Mouse (Mus musculus): ENCODE measurements around the gene Edf1. TPM values are rescaled to one million over a fixed set of nuclear protein-coding genes. Genes with fewer than 3 reads are reported as not detected.

Edf1 gene
- total and polyA plus RNA-seq, 3 experiments: 188 to 215 (median 202) TPM

DNA sequence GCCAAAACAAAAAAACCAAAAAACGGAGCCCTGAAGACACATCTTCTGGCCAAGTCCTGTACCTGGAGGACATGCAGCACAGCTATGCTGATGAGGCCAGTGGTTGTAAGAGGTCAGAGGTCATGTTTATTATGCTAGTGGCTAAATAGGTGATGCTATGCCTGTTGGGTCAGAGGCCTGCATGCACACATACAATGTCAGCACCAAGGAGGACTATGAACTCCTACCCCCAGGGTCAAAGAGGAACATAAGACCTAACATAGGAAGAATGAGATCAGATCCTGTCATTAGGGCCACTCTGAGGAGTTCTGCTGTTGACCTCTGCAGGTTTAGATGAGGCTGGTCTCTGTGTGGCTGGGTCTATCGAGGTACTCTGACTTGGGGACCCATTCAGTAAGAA lies 42.4 kb downstream of the Edf1 start:
- TF ChIP-seq NRF1 (IDR thresholded peaks at IDR 0.05; ENCODE audit: low read depth, low read length) (no peak), POLR2AphosphoS2 (IDR thresholded peaks at IDR 0.05; ENCODE audit: low read depth, low read length) (no peak), UBTF (IDR thresholded peaks at IDR 0.05; ENCODE audit: low read depth, low read length) (no peak), ELF1 (IDR thresholded peaks at IDR 0.05; ENCODE audit: low read depth, low read length) (no peak), EP300 (IDR thresholded peaks at IDR 0.05; ENCODE audit: low read length) (no peak), USF1 (IDR thresholded peaks at IDR 0.05; ENCODE audit: low read depth, low read length) (no peak), MAX (IDR thresholded peaks at IDR 0.05; ENCODE audit: low read length) (no peak), ZC3H11A (IDR thresholded peaks at IDR 0.05; ENCODE audit: low read depth, low read length) (no peak), JUN (IDR thresholded peaks at IDR 0.05; ENCODE audit: insufficient read depth, low read depth, low read length) (no peak), CTCF (conservative IDR thresholded peaks at IDR 0.05 in 1 of 2, IDR thresholded peaks at IDR 0.05 in 1 of 2; ENCODE audit: low read depth in 2 of 2, low read length in 2 of 2) (no peak), ZNF384 (IDR thresholded peaks at IDR 0.05; ENCODE audit: low read depth, low read length) (no peak), ZMIZ1 (IDR thresholded peaks at IDR 0.05; ENCODE audit: low read depth, low read length) (no peak), RAD21 (IDR thresholded peaks at IDR 0.05; ENCODE audit: low read depth, low read length) (no peak), IRF4 (IDR thresholded peaks at IDR 0.05; ENCODE audit: low read depth, low read length) (no peak)
- Histone ChIP-seq H3K36me3 (replicated peaks in 1 of 2; ENCODE audit: control insufficient read depth in 1 of 2, insufficient read depth in 1 of 2, low read length in 1 of 2) (peaks cover 74 to 94% of the 10 kb centered on the region in 2 experiments), H3K27ac (ENCODE audit: insufficient read depth, low read depth) (no peak overlapping the region), H3K4me2 (ENCODE audit: insufficient read depth, low read depth, poor library complexity, severe bottlenecking) (no peak overlapping the region), H3K4me3 (replicated peaks in 1 of 3; ENCODE audit: low read depth in 2 of 3, low read length in 2 of 3, poor library complexity in 1 of 3) (no peak overlapping the region), H3K9ac (ENCODE audit: insufficient read depth, low read depth) (no peak overlapping the region), H3K4me1 (ENCODE audit: control insufficient read depth in 1 of 2, insufficient read depth in 2 of 2) (peaks cover 2 to 8% of the 10 kb centered on the region in 2 experiments; a peak in 1 of 4 replicates), H3K79me2 (replicated peaks; ENCODE audit: control insufficient read depth, extremely low read depth, insufficient read depth, poor library complexity, severe bottlenecking) (0 out of 2 replicates have a peak, but pooled peaks cover 3% of the 10 kb centered on the region), H3K27me3 (replicated peaks) (no peaks in the 10 kb centered on the region), H3K9me3 (replicated peaks; ENCODE audit: low read length) (no peaks in the 10 kb centered on the region)
- DNase-seq (ENCODE audit: extremely low read depth): no peak
- in situ Hi-C loops (cut with MboI; ENCODE audit: low pct_ligation_motif_present, low pct_unique_long_range_greater_than_20kb, low sequenced_read_pairs) (no loop called here), dilution Hi-C loops (cut with MboI; ENCODE audit: extremely low pct_ligation_motif_present, extremely low pct_unique_long_range_greater_than_20kb, low sequenced_read_pairs) (no loop called here)

DNA sequence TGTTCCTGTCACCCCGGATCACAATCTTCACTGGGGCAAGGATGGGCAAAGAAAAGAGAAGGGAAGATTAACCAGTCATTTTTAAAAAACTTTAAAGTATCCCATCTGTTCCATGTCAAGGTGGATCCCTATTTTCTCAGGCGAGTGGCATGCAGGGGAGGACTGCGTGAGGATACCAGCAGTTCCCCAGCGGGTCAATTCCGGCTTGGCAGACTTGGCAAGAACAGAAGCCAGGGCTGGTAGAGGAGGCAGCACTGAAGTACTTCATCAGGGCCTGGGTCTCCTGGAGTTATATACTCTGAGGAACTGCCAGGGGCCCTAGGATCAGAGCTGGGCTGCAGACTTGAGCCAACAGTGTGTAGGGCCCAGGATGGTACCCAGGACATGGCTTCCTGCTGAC lies 44.9 kb downstream of the Edf1 start:
- in situ Hi-C loops (cut with MboI; ENCODE audit: low pct_ligation_motif_present, low pct_unique_long_range_greater_than_20kb, low sequenced_read_pairs) (no loop called here), dilution Hi-C loops (cut with MboI; ENCODE audit: extremely low pct_ligation_motif_present, extremely low pct_unique_long_range_greater_than_20kb, low sequenced_read_pairs) (no loop called here)
- peaks cover 3 to 23% of the 10 kb centered on the region in 2 experiments for H3K4me1 ChIP-seq (ENCODE audit: control insufficient read depth in 1 of 2, insufficient read depth in 2 of 2)

More for the DNA sequence above, 44.9 kb downstream of the Edf1 start:
- Histone ChIP-seq H3K79me2 (replicated peaks; ENCODE audit: control insufficient read depth, extremely low read depth, insufficient read depth, poor library complexity, severe bottlenecking) (peaks cover 14% of the 10 kb centered on the region), H3K4me3 (replicated peaks in 1 of 3; ENCODE audit: low read depth in 2 of 3, low read length in 2 of 3, poor library complexity in 1 of 3) (no peak overlapping the region), H3K4me2 (ENCODE audit: insufficient read depth, low read depth, poor library complexity, severe bottlenecking) (no peak overlapping the region), H3K9me3 (replicated peaks; ENCODE audit: low read length) (no peaks in the 10 kb centered on the region), H3K27ac (ENCODE audit: insufficient read depth, low read depth) (no peak overlapping the region), H3K27me3 (replicated peaks) (no peaks in the 10 kb centered on the region), H3K9ac (ENCODE audit: insufficient read depth, low read depth) (no peak overlapping the region), H3K36me3 (replicated peaks in 1 of 2; ENCODE audit: control insufficient read depth in 1 of 2, insufficient read depth in 1 of 2, low read length in 1 of 2) (peaks cover 54 to 79% of the 10 kb centered on the region in 2 experiments)
- no peak for DNase-seq (ENCODE audit: extremely low read depth)
- TF ChIP-seq POLR2AphosphoS2 (IDR thresholded peaks at IDR 0.05; ENCODE audit: low read depth, low read length) (no peak), MAX (IDR thresholded peaks at IDR 0.05; ENCODE audit: low read length) (no peak), E2F4 (IDR thresholded peaks at IDR 0.05; ENCODE audit: insufficient replicate concordance, low read depth, low read length) (no peak), POLR2A (IDR thresholded peaks at IDR 0.05; ENCODE audit: low read depth, low read length) (no peak), MAFK (IDR thresholded peaks at IDR 0.05; ENCODE audit: insufficient replicate concordance, low read length) (no peak), SMC3 (IDR thresholded peaks at IDR 0.05; ENCODE audit: low read depth, low read length) (no peak), ZKSCAN1 (IDR thresholded peaks at IDR 0.05; ENCODE audit: borderline replicate concordance, low read depth, low read length) (no peak), KAT2A (IDR thresholded peaks at IDR 0.05; ENCODE audit: insufficient replicate concordance, low read length) (no peak), RCOR1 (conservative IDR thresholded peaks at IDR 0.05; ENCODE audit: low read depth, low read length) (no peak)
